Mouse (Mus musculus): ENCODE measurements at regions not wholly inside any gene's neighbourhood (a gene's known extent, or its start where the extent isn't known, plus 50 kb on each side); places are given as distances from the start of the nearest gene placed in this dataset.

DNA sequence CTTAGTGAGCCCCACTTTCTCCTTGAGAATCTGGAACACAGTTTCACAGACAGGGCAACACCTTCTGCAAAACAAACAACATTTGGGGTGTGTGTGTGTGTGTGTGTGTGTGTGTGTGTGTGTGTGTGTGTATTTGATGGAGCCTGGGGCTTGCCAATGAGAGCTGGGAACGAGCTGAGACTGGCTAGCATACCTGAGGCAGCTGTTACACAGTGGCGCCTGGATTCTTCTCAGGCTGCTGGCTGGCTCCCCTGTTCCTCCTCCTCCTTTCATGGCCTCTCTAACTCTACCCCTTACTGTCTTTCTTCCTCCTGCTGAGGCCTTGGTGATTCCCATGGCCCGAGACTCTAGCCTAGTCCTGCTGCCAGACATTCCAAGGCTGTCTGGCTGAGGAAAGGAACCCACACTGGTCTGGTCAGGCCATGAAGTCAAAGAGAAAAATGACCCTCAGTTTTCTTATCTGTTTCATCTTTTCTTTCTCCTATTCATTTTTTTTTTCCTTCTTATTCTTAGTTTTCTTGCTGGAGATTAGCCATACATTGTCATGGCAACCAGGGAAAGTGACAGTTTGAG, 79.6 kb upstream of the Sem1 start:
- 40% methylated on average over 3 of the region's 3 CpGs for WGBS
- H3K4me2 ChIP-seq (ENCODE audit: low read depth, low read length), result no peak overlapping the region
- H3K27me3 ChIP-seq (ENCODE audit: control insufficient read depth, insufficient read depth, low read depth, low read length), result no peaks in the 10 kb centered on the region
- no peaks in the 10 kb centered on the region for H3K4me1 ChIP-seq (replicated peaks; ENCODE audit: control insufficient read depth, insufficient read depth, low read length)
- no peak overlapping the region for H3K27ac ChIP-seq (ENCODE audit: low read length)
- H3K36me3 ChIP-seq (ENCODE audit: control insufficient read depth, insufficient read depth, low read length), result no peaks in the 10 kb centered on the region
- H3K4me3 ChIP-seq (ENCODE audit: low read length), result no peak overlapping the region
- no peaks in the 10 kb centered on the region for H3K9me3 ChIP-seq (ENCODE audit: control insufficient read depth, low read length)
- H3K9ac ChIP-seq (ENCODE audit: low read length), result no peak overlapping the region
- ATAC-seq (ENCODE audit: low read depth), result no peak

DNA sequence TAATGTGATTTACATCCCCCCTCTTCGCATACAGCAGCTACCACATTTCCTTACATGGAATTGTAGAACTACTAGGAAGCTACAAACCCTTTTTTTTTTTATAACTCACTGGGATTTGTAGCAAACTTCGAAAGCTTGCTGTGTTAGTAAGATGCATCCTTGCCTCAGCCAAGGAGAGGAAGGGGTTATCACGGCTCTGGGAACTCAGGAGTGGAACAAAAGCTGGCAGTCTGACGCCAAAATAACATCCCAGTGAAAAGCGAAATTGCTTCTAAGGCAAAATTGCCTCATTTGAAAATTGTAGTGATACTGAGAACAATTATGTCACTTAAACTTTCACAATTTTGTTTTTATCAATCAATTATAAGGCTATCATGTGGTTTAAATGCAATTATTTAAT, 81.6 kb upstream of the Sem1 start:
- Histone ChIP-seq H3K4me1 (replicated peaks; ENCODE audit: control insufficient read depth, insufficient read depth, low read length) (no peaks in the 10 kb centered on the region), H3K9me3 (ENCODE audit: control insufficient read depth, low read length) (no peaks in the 10 kb centered on the region), H3K9ac (ENCODE audit: low read length) (no peak overlapping the region), H3K36me3 (ENCODE audit: control insufficient read depth, insufficient read depth, low read length) (no peaks in the 10 kb centered on the region), H3K27me3 (ENCODE audit: control insufficient read depth, insufficient read depth, low read depth, low read length) (no peaks in the 10 kb centered on the region), H3K27ac (ENCODE audit: low read length) (no peak overlapping the region), H3K4me2 (ENCODE audit: low read depth, low read length) (no peak overlapping the region), H3K4me3 (ENCODE audit: low read length) (no peak overlapping the region)
- ATAC-seq (ENCODE audit: low read depth), result no peak
- WGBS, result 45% methylated on average over 5 of the region's 5 CpGs

GRCm38 (mm10) chr6:6666762-6667161, 88.3 kb upstream of the Sem1 start:
- no peaks in the 10 kb centered on the region for H3K27me3 ChIP-seq (ENCODE audit: control insufficient read depth, insufficient read depth, low read depth, low read length)
- H3K4me3 ChIP-seq (ENCODE audit: low read length), result no peak overlapping the region
- H3K9ac ChIP-seq (ENCODE audit: low read length), result no peak overlapping the region
- H3K36me3 ChIP-seq (ENCODE audit: control insufficient read depth, insufficient read depth, low read length), result no peaks in the 10 kb centered on the region
- no peaks in the 10 kb centered on the region for H3K9me3 ChIP-seq (ENCODE audit: control insufficient read depth, low read length)
- no peaks in the 10 kb centered on the region for H3K4me1 ChIP-seq (replicated peaks; ENCODE audit: control insufficient read depth, insufficient read depth, low read length)
- WGBS, result 84% methylated on average over 5 of the region's 5 CpGs
- no peak overlapping the region for H3K27ac ChIP-seq (ENCODE audit: low read length)
- no peak overlapping the region for H3K4me2 ChIP-seq (ENCODE audit: low read depth, low read length)
- ATAC-seq (ENCODE audit: low read depth), result no peak

- H3K4me3 ChIP-seq (ENCODE audit: low read length), result no peak overlapping the region
- no peaks in the 10 kb centered on the region for H3K9me3 ChIP-seq (ENCODE audit: control insufficient read depth, low read length)
- WGBS, result 58% methylated on average over 5 of the region's 5 CpGs
- H3K27ac ChIP-seq (ENCODE audit: low read length), result no peak overlapping the region
- no peaks in the 10 kb centered on the region for H3K4me1 ChIP-seq (replicated peaks; ENCODE audit: control insufficient read depth, insufficient read depth, low read length)
- H3K9ac ChIP-seq (ENCODE audit: low read length), result no peak overlapping the region
- no peak overlapping the region for H3K4me2 ChIP-seq (ENCODE audit: low read depth, low read length)
- no peak for ATAC-seq (ENCODE audit: low read depth)
- no peaks in the 10 kb centered on the region for H3K36me3 ChIP-seq (ENCODE audit: control insufficient read depth, insufficient read depth, low read length)
- no peaks in the 10 kb centered on the region for H3K27me3 ChIP-seq (ENCODE audit: control insufficient read depth, insufficient read depth, low read depth, low read length)
These were observed 110.8 kb upstream of the Sem1 start for GRCm38 (mm10) chr6:6689241-6689640.

DNA sequence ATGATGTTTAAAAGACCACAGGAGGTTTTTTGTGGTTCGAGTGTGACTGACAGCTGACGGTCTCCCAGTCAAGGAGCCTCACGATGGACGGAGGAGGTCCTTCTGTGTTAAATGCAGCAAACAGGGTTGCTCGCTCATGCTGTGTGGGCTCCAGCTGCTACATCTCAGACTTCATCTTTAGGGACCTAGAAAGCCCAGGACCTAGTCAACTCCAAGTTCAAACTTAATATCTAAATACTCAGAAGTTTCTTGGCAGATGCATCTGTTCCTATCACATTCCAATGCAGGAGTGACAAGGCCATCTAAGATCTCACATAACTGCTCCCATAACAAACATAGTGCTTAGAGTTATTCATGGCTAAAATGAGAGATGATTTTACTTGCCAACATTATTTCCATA, 111.7 kb upstream of the Sem1 start:
- Histone ChIP-seq H3K27me3 (ENCODE audit: control insufficient read depth, insufficient read depth, low read depth, low read length) (no peaks in the 10 kb centered on the region), H3K4me1 (replicated peaks; ENCODE audit: control insufficient read depth, insufficient read depth, low read length) (no peaks in the 10 kb centered on the region), H3K36me3 (ENCODE audit: control insufficient read depth, insufficient read depth, low read length) (no peaks in the 10 kb centered on the region), H3K27ac (ENCODE audit: low read length) (no peak overlapping the region), H3K4me3 (ENCODE audit: low read length) (no peak overlapping the region), H3K9ac (ENCODE audit: low read length) (no peak overlapping the region), H3K9me3 (ENCODE audit: control insufficient read depth, low read length) (no peaks in the 10 kb centered on the region), H3K4me2 (ENCODE audit: low read depth, low read length) (no peak overlapping the region)
- peak; percentile 61; the same call in 1 of the 2 replicates for ATAC-seq (ENCODE audit: low read depth)
- 50% methylated on average over 5 of the region's 5 CpGs for WGBS

DNA sequence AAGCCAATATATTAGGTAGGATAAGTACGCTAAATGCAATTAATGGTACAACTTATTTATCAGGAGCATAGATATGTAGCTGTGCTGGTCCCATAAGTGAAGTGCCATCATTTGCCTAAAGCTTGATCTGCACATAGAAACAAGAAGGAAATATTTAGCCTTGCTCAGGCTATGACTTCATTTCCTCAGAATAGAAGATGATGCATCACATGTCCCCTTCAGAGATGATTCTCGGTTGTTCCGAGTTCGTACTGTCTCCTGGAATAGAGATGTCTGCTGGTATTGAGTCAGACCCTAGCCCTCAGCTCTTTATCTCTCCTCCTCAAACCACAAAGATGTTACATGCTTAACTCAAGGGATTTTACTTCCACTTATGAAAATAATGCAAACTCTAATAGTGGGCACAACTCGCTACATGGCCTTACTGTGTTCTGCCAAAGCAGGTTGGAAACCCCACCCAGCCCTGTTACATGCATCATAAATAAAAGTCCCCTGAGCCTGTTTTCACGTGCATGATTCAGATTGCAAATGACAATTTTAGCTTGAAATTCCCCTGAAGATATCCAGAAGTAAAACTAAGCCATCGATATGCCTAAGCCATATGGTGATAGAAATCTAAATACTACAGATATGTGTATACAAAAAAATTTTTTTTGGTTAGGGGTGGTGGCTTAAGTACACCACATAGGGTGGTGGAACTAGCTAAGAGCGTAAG, 113.8 kb upstream of the Sem1 start:
- no peak for ATAC-seq (ENCODE audit: low read depth)
- no peak overlapping the region for H3K4me3 ChIP-seq (ENCODE audit: low read length)
- H3K27ac ChIP-seq (ENCODE audit: low read length), result no peak overlapping the region
- H3K9ac ChIP-seq (ENCODE audit: low read length), result no peak overlapping the region
- H3K4me2 ChIP-seq (ENCODE audit: low read depth, low read length), result no peak overlapping the region
- no peaks in the 10 kb centered on the region for H3K27me3 ChIP-seq (ENCODE audit: control insufficient read depth, insufficient read depth, low read depth, low read length)
- 82% methylated on average over 8 of the region's 8 CpGs for WGBS
- H3K4me1 ChIP-seq (replicated peaks; ENCODE audit: control insufficient read depth, insufficient read depth, low read length), result no peaks in the 10 kb centered on the region
- H3K36me3 ChIP-seq (ENCODE audit: control insufficient read depth, insufficient read depth, low read length), result no peaks in the 10 kb centered on the region
- no peaks in the 10 kb centered on the region for H3K9me3 ChIP-seq (ENCODE audit: control insufficient read depth, low read length)

GRCm38 (mm10) chr6:6695742-6696430, 117.4 kb upstream of the Sem1 start:
- ATAC-seq (ENCODE audit: low read depth), result no peak
- Histone ChIP-seq H3K9me3 (ENCODE audit: control insufficient read depth, low read length) (no peaks in the 10 kb centered on the region), H3K9ac (ENCODE audit: low read length) (no peak overlapping the region), H3K36me3 (ENCODE audit: control insufficient read depth, insufficient read depth, low read length) (no peaks in the 10 kb centered on the region), H3K27me3 (ENCODE audit: control insufficient read depth, insufficient read depth, low read depth, low read length) (no peaks in the 10 kb centered on the region), H3K4me1 (replicated peaks; ENCODE audit: control insufficient read depth, insufficient read depth, low read length) (no peaks in the 10 kb centered on the region; the same call in 1 of the 2 replicates), H3K27ac (ENCODE audit: low read length) (no peak overlapping the region), H3K4me3 (ENCODE audit: low read length) (no peak overlapping the region), H3K4me2 (ENCODE audit: low read depth, low read length) (no peak overlapping the region)
- 65% methylated on average over 11 of the region's 11 CpGs for WGBS

DNA sequence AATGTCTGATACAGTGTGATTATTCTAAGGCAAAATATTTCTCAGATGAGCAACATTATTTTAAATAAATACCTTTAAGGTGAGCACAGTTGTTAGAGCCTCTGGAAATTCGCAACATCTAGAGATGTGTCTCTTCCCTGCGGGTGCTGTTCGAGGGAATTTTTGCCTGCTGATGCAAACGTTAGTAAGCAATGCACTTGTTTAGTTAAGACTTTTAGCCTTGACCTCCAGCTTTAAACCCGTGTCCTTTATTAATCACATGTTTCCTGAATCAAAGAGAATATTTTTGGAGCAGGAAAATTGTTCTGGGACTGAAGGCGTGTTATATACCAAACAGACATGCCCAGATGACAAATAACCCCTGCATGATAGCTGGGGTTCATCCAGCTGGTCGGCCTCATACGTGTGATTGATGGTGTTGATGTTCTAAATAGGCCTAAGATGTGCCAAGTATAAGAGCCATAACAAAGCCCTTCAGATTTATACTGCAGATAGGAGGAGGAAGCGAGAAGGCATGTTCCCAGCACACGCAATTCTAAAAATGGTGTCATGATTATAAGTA, 119.0 kb upstream of the Sem1 start:
- 33% methylated on average over 10 of the region's 10 CpGs for WGBS
- Histone ChIP-seq H3K4me1 (replicated peaks; ENCODE audit: control insufficient read depth, insufficient read depth, low read length) (no peaks in the 10 kb centered on the region; the same call in 1 of the 2 replicates), H3K9me3 (ENCODE audit: control insufficient read depth, low read length) (no peaks in the 10 kb centered on the region), H3K27ac (ENCODE audit: low read length) (no peak overlapping the region), H3K9ac (ENCODE audit: low read length) (no peak overlapping the region), H3K4me2 (ENCODE audit: low read depth, low read length) (no peak overlapping the region), H3K27me3 (ENCODE audit: control insufficient read depth, insufficient read depth, low read depth, low read length) (no peaks in the 10 kb centered on the region), H3K4me3 (ENCODE audit: low read length) (no peak overlapping the region), H3K36me3 (ENCODE audit: control insufficient read depth, insufficient read depth, low read length) (no peaks in the 10 kb centered on the region)
- ATAC-seq (ENCODE audit: low read depth), result peak; percentile 82

DNA sequence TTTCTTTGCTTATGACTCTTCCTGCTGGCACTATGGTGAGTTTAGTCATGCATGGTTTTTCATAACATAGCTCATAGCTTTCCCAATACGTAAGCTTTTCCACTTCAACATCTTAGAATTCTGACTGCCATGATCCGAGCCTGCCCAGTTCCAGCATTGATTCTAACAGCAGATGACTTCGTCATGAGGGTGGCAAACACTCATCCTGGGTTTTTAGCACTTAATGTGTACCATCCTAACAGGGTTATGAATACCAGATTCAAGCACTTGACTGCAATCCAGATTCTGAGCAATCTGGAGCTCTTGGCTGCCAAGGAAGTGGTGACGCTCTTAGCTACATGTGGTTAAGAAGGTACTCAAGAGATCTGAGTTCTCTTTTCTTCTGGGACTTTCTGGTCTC, 128.3 kb upstream of the Sem1 start:
- no peak overlapping the region for H3K4me2 ChIP-seq (ENCODE audit: low read depth, low read length)
- H3K27ac ChIP-seq (ENCODE audit: low read length), result no peak overlapping the region
- H3K27me3 ChIP-seq (ENCODE audit: control insufficient read depth, insufficient read depth, low read depth, low read length), result no peaks in the 10 kb centered on the region
- ATAC-seq (ENCODE audit: low read depth), result no peak
- H3K4me3 ChIP-seq (ENCODE audit: low read length), result no peak overlapping the region
- no peaks in the 10 kb centered on the region for H3K4me1 ChIP-seq (replicated peaks; ENCODE audit: control insufficient read depth, insufficient read depth, low read length)
- H3K9ac ChIP-seq (ENCODE audit: low read length), result no peak overlapping the region
- 69% methylated on average over 4 of the region's 4 CpGs for WGBS
- H3K9me3 ChIP-seq (ENCODE audit: control insufficient read depth, low read length), result no peaks in the 10 kb centered on the region
- no peaks in the 10 kb centered on the region for H3K36me3 ChIP-seq (ENCODE audit: control insufficient read depth, insufficient read depth, low read length)
